Mouse (Mus musculus) bone marrow macrophage, adult 2 months (primary cell): ENCODE results near the gene Atp6v0e.

ENCODE experiments used
- CTCF ChIP-seq: IDR thresholded peaks from 2 replicates; pipeline ENCODE4 v1.5.1; 2012; ENCODE audit warnings: low read depth, mild to moderate bottlenecking, low read length, moderate library complexity
- POLR2A ChIP-seq: IDR thresholded peaks from 2 replicates; pipeline ENCODE4 v1.6.1; 2012; ENCODE audit warnings: mild to moderate bottlenecking, low read depth, low read length, borderline replicate concordance

DNA sequence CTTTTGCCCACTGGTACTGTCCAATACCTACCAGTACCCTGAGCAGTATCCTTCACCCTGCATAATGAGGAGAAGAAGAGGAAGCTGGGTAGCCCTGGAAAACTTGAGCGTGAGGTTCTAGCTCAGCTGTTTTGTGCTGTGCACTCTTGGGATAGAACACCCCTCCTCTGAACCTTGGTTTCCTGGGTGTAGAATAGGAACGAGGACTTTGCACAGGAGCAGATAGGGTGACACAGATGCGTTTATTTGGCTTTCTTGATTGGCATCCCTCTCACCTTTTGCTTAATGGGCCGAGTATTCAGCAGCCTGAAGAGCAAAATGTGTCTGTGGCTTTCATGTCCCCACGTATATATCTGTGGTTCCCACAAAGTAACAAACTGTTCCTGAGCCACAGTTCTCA lies 41.1 kb upstream of the Atp6v0e start:
- TF ChIP-seq CTCF (no peak), POLR2A (no peak)
